Mouse (Mus musculus) limb, embryonic 11.5 days (tissue): ENCODE measurements around the gene Dnajc4. TPM values are rescaled to one million over a fixed set of nuclear protein-coding genes. Genes with fewer than 3 reads are reported as not detected.
A peak's percentile ranks its signal among the peaks of the same experiment; 100 is the strongest.

ENCODE experiments used
- ATAC-seq: fragments of 200-750 bp; cut with Nextera tagmentation; 2 replicates; pipeline ENCODE4 v1.8.0; 2017; ENCODE audit warnings: low read depth; ENCODE audit not compliant: insufficient number of reproducible peaks, low FRiP score, low TSS enrichment
- DNase-seq: peaks from one replicate; pipeline ENCODE4 v3.0.0-alpha.2; 2015; ENCODE audit warnings: low spot score
- H3K27ac ChIP-seq: fragments of 300-500 bp; sonication (generic); replicated peaks from 2 replicates; pipeline ENCODE4 v1.5.1; 2014; ENCODE audit warnings: low read depth, mild to moderate bottlenecking, low read length
- H3K27me3 ChIP-seq: fragments of 300-500 bp; sonication (generic); 2 replicates; pipeline ENCODE4 v1.6.1; 2014; ENCODE audit warnings: mild to moderate bottlenecking, low read length, mixed read lengths; ENCODE audit not compliant: control insufficient read depth, insufficient read depth
- H3K36me3 ChIP-seq: fragments of 300-500 bp; sonication (generic); 2 replicates; pipeline ENCODE4 v1.6.1; 2014; ENCODE audit warnings: mild to moderate bottlenecking, low read length, moderate library complexity, mixed read lengths; ENCODE audit not compliant: control insufficient read depth, insufficient read depth
- H3K4me1 ChIP-seq: fragments of 300-500 bp; sonication (generic); 2 replicates; pipeline ENCODE4 v1.6.1; 2014; ENCODE audit warnings: low read length, mixed read lengths; ENCODE audit not compliant: control insufficient read depth, insufficient read depth
- H3K4me2 ChIP-seq: fragments of 300-500 bp; sonication (generic); 2 replicates; pipeline ENCODE4 v1.6.1; 2014; ENCODE audit warnings: low read depth, mild to moderate bottlenecking, moderate library complexity; ENCODE audit not compliant: severe bottlenecking
- H3K4me3 ChIP-seq: fragments of 300-500 bp; sonication (generic); 2 replicates; pipeline ENCODE4 v1.5.1; 2014; ENCODE audit warnings: low read depth, low read length
- H3K9ac ChIP-seq: fragments of 300-500 bp; sonication (generic); 2 replicates; pipeline ENCODE4 v1.6.1; 2014; ENCODE audit warnings: mild to moderate bottlenecking, low read length
- H3K9me3 ChIP-seq: fragments of 300-500 bp; sonication (generic); 2 replicates; pipeline ENCODE4 v1.6.1; 2016; ENCODE audit warnings: low read length; ENCODE audit not compliant: control insufficient read depth
- WGBS: fragments of 180-500 bp; shearing (Covaris S2); extraction: QIAGEN DNeasy Blood & Tissue Kit; methylation state at CpG from one replicate; pipeline ENCODE4 v1.1.7; 2014; 5-methylcytosine and 5-hydroxymethylcytosine counted together
- polyA plus RNA-seq: library from polyadenylated mRNA; unstranded; fragments of >200 nt; fragmentation: Nextera tagmentation; extraction: Ambion mirVana; gene quantifications from 2 replicates; pipeline ENCODE4 v1.2.1, GENCODE M21; 2014

Dnajc4 gene
- polyA plus RNA-seq, 1 experiment from 2014 or later, result 20.7 TPM

- Histone ChIP-seq H3K4me1 (no peaks in the 10 kb centered on the region), H3K27me3 (no peaks in the 10 kb centered on the region), H3K4me3 (no peak overlapping the region; the same call in 1 of the 2 replicates), H3K27ac (no peak overlapping the region), H3K36me3 (peaks cover 32% of the 10 kb centered on the region), H3K9me3 (no peaks in the 10 kb centered on the region), H3K4me2 (no peak overlapping the region), H3K9ac (no peak overlapping the region)
- DNase-seq (peak; percentile 63), ATAC-seq (no peak)
- WGBS, result 63% methylated on average over 3 of the region's 3 CpGs
Measured at GRCm38 (mm10) chr19:7020224-7020641, 27.9 kb upstream of the Dnajc4 start.

- Histone ChIP-seq H3K9ac (no peak within 1 kb of the TSS), H3K36me3 (peaks cover 30% of the 10 kb centered on the region), H3K4me2 (no peak within 1 kb of the TSS), H3K4me1 (no peaks in the 10 kb centered on the region), H3K9me3 (no peaks in the 10 kb centered on the region), H3K4me3 (no peak within 1 kb of the TSS; the same call in 1 of the 2 replicates), H3K27ac (no peak within 1 kb of the TSS), H3K27me3 (no peaks in the 10 kb centered on the region)
- DNase-seq (no peak), ATAC-seq (no peak)
- WGBS, result 79% methylated on average over 5 of the region's 5 CpGs
Measured at GRCm38 (mm10) chr19:7019191-7019590, 26.8 kb upstream of the Dnajc4 start, which contains the start of gene Fermt3. Gene Fermt3, minus strand, starts transcription at chr19:7019469.

- Histone ChIP-seq H3K27ac (no peak overlapping the region), H3K27me3 (no peaks in the 10 kb centered on the region)
- 89% methylated on average over 11 of the region's 11 CpGs for WGBS
Measured at GRCm38 (mm10) chr19:7018546-7018945, 26.2 kb upstream of the Dnajc4 start.

GRCm38 (mm10) chr19:7017541-7018457 lies 25.4 kb upstream of the Dnajc4 start:
- Histone ChIP-seq H3K9me3 (no peaks in the 10 kb centered on the region), H3K4me2 (no peak overlapping the region), H3K4me3 (no peak overlapping the region), H3K27ac (no peak overlapping the region), H3K9ac (no peak overlapping the region), H3K36me3 (peaks cover 28% of the 10 kb centered on the region), H3K4me1 (no peaks in the 10 kb centered on the region), H3K27me3 (no peaks in the 10 kb centered on the region)
- 78% methylated on average over 12 of the region's 12 CpGs for WGBS
- ATAC-seq, result no peak
- DNase-seq, result no peak

More at GRCm38 (mm10) chr19:7018546-7018945, 26.2 kb upstream of the Dnajc4 start:
- Histone ChIP-seq H3K4me2 (no peak overlapping the region), H3K9me3 (no peaks in the 10 kb centered on the region), H3K4me1 (no peaks in the 10 kb centered on the region), H3K36me3 (peaks cover 32% of the 10 kb centered on the region), H3K4me3 (no peak overlapping the region), H3K9ac (no peak overlapping the region)
- ATAC-seq (no peak), DNase-seq (no peak)

GRCm38 (mm10) chr19:7014481-7015135 lies 22.2 kb upstream of the Dnajc4 start:
- H3K27me3 ChIP-seq, result no peaks in the 10 kb centered on the region
- H3K9ac ChIP-seq, result no peak overlapping the region
- no peaks in the 10 kb centered on the region for H3K4me1 ChIP-seq
- no peak overlapping the region for H3K4me3 ChIP-seq
- ATAC-seq, result no peak
- no peak for DNase-seq
- H3K36me3 ChIP-seq, result peaks cover 4% of the 10 kb centered on the region
- H3K27ac ChIP-seq, result no peak overlapping the region
- no peaks in the 10 kb centered on the region for H3K9me3 ChIP-seq
- H3K4me2 ChIP-seq, result no peak overlapping the region
- 91% methylated on average over 20 of the region's 20 CpGs for WGBS

- H3K9ac ChIP-seq, result no peak overlapping the region
- no peaks in the 10 kb centered on the region for H3K4me1 ChIP-seq
- no peak overlapping the region for H3K4me3 ChIP-seq
- 84% methylated on average over 9 of the region's 9 CpGs for WGBS
- H3K36me3 ChIP-seq, result peaks cover 4% of the 10 kb centered on the region
- DNase-seq (no peak), ATAC-seq (no peak)
- no peaks in the 10 kb centered on the region for H3K9me3 ChIP-seq
- no peak overlapping the region for H3K4me2 ChIP-seq
- H3K27me3 ChIP-seq, result no peaks in the 10 kb centered on the region
- no peak overlapping the region for H3K27ac ChIP-seq
Measured at GRCm38 (mm10) chr19:7013984-7014383, 21.6 kb upstream of the Dnajc4 start.

GRCm38 (mm10) chr19:7012426-7012825 lies 20.1 kb upstream of the Dnajc4 start:
- peaks cover 4% of the 10 kb centered on the region for H3K36me3 ChIP-seq
- no peak overlapping the region for H3K4me2 ChIP-seq
- H3K9ac ChIP-seq, result no peak overlapping the region
- no peak overlapping the region for H3K4me3 ChIP-seq
- WGBS, result 83% methylated on average over 4 of the region's 4 CpGs
- DNase-seq, result no peak
- H3K4me1 ChIP-seq, result no peaks in the 10 kb centered on the region
- no peaks in the 10 kb centered on the region for H3K9me3 ChIP-seq
- H3K27ac ChIP-seq, result no peak overlapping the region
- no peak for ATAC-seq
- no peaks in the 10 kb centered on the region for H3K27me3 ChIP-seq

GRCm38 (mm10) chr19:7006892-7007593 lies 14.7 kb upstream of the Dnajc4 start:
- H3K36me3 ChIP-seq, result no peaks in the 10 kb centered on the region
- 88% methylated on average over 8 of the region's 9 CpGs for WGBS
- H3K27me3 ChIP-seq, result no peaks in the 10 kb centered on the region
- H3K27ac ChIP-seq, result no peak overlapping the region
- no peaks in the 10 kb centered on the region for H3K4me1 ChIP-seq
- H3K4me2 ChIP-seq, result no peak overlapping the region
- H3K9ac ChIP-seq, result no peak overlapping the region
- H3K4me3 ChIP-seq, result no peak overlapping the region
- H3K9me3 ChIP-seq, result no peaks in the 10 kb centered on the region
- DNase-seq (no peak), ATAC-seq (no peak)
